Mouse (Mus musculus) spleen, adult 2 months (tissue): Measurements from ENCODE around the gene Cd164.

Experiments
- CTCF ChIP-seq: fragments of 200-500 bp; IDR thresholded peaks from 2 replicates; pipeline ENCODE4 v1.5.1; 2011; ENCODE audit warnings: mild to moderate bottlenecking, inconsistent platforms; ENCODE audit not compliant: insufficient read depth, insufficient read length, insufficient replicate concordance; ENCODE audit errors: extremely low read depth
- POLR2A ChIP-seq: fragments of 200-500 bp; IDR thresholded peaks from 2 replicates; pipeline ENCODE4 v1.6.1; 2011; ENCODE audit warnings: low read depth, low read length, inconsistent platforms

GRCm38 (mm10) chr10:41500941-41501340, 18.3 kb upstream of the Cd164 start:
- TF ChIP-seq POLR2A: no peak
- no peak for TF ChIP-seq CTCF
